Mouse (Mus musculus) inflammation-experienced regulatory T-cells, adult 6 months (primary cell): Measurements from ENCODE around the gene Snrnp40. TPM values are rescaled to one million over a fixed set of nuclear protein-coding genes. Genes with fewer than 3 reads are reported as not detected.

Experiments
- ATAC-seq: one replicate; pipeline ENCODE4 v1.8.0; 2017
- polyA plus RNA-seq, 3 experiments: library from polyadenylated mRNA; unstranded; fragments of 100-300 nt; shearing (Covaris generic); gene quantifications; one replicate each; pipeline ENCODE4 v1.2.1; 2017

Gene Snrnp40
- 10 to 100 TPM; 53.6 to 63.4 (median 62.1) TPM for polyA plus RNA-seq

- peak; percentile 99 for ATAC-seq
These were observed at the start of gene Snrnp40, which contains the start of gene Zcchc17 for GRCm38 (mm10) chr4:130359486-130360237. Gene Snrnp40 (plus strand): TSS chr4:130360132. Gene Zcchc17 (minus strand): TSS chr4:130359943.

GRCm38 (mm10) chr4:130312526-130312925 is 47.4 kb upstream of the Snrnp40 start:
- no peak for ATAC-seq

- no peak for ATAC-seq
These were observed 46.4 kb upstream of the Snrnp40 start for GRCm38 (mm10) chr4:130313552-130313951.

- ATAC-seq = no peak
These were observed 44.0 kb upstream of the Snrnp40 start for GRCm38 (mm10) chr4:130315771-130316527.

GRCm38 (mm10) chr4:130316691-130317090 is 43.2 kb upstream of the Snrnp40 start:
- ATAC-seq = peak; percentile 48

- ATAC-seq = no peak
These were observed 41.8 kb upstream of the Snrnp40 start for GRCm38 (mm10) chr4:130318122-130318521.

- ATAC-seq = no peak
These were observed 40.4 kb upstream of the Snrnp40 start for GRCm38 (mm10) chr4:130319564-130319963.

GRCm38 (mm10) chr4:130321640-130322039 is 38.3 kb upstream of the Snrnp40 start:
- ATAC-seq = no peak

GRCm38 (mm10) chr4:130322567-130322966 is 37.4 kb upstream of the Snrnp40 start:
- ATAC-seq = no peak

- ATAC-seq = no peak
These were observed 36.8 kb upstream of the Snrnp40 start for GRCm38 (mm10) chr4:130323165-130323564.

- no peak for ATAC-seq
These were observed 36.3 kb upstream of the Snrnp40 start for GRCm38 (mm10) chr4:130323607-130324006.

GRCm38 (mm10) chr4:130325446-130325845 is 34.5 kb upstream of the Snrnp40 start:
- ATAC-seq = no peak

- no peak for ATAC-seq
These were observed 32.6 kb upstream of the Snrnp40 start for GRCm38 (mm10) chr4:130327366-130327765.

GRCm38 (mm10) chr4:130335867-130336266 is 24.1 kb upstream of the Snrnp40 start:
- no peak for ATAC-seq

GRCm38 (mm10) chr4:130341691-130342090 is 18.2 kb upstream of the Snrnp40 start:
- ATAC-seq = peak; percentile 41

GRCm38 (mm10) chr4:130349666-130350065 is 10.3 kb upstream of the Snrnp40 start:
- ATAC-seq = no peak

GRCm38 (mm10) chr4:130350690-130351422 is 9.1 kb upstream of the Snrnp40 start:
- ATAC-seq = no peak

GRCm38 (mm10) chr4:130352588-130352987 is 7.3 kb upstream of the Snrnp40 start:
- ATAC-seq = no peak

- ATAC-seq = no peak
These were observed 2.0 kb upstream of the Snrnp40 start for GRCm38 (mm10) chr4:130357946-130358345.

- ATAC-seq = no peak
These were observed 282 bp downstream of the Snrnp40 start for GRCm38 (mm10) chr4:130360238-130360590.

GRCm38 (mm10) chr4:130376675-130377074 is 16.7 kb downstream of the Snrnp40 start:
- no peak for ATAC-seq

GRCm38 (mm10) chr4:130377500-130377899 is 17.6 kb downstream of the Snrnp40 start:
- ATAC-seq = no peak

- ATAC-seq = no peak
These were observed 19.2 kb downstream of the Snrnp40 start for GRCm38 (mm10) chr4:130379181-130379580.
